Mouse (Mus musculus) C2C12 (cell line): ENCODE data around the gene Rbm4b.

Experiments
- CTCF ChIP-seq: IDR thresholded peaks from one replicate; pipeline ENCODE4 v1.5.1; 2011; ENCODE audit not compliant: control insufficient read depth, insufficient read depth, insufficient read length
- MYOG ChIP-seq: IDR thresholded peaks from one replicate; pipeline ENCODE4 v1.6.1; 2011; ENCODE audit not compliant: control insufficient read depth, insufficient read length; ENCODE audit errors: extremely low read depth

- TF ChIP-seq CTCF (no peak), MYOG (no peak)
Observed at GRCm38 (mm10) chr19:4739762-4740161, 16.5 kb upstream of the Rbm4b start.
